Mouse (Mus musculus) neural tube, embryonic 15.5 days (tissue): ENCODE measurements at regions not wholly inside any gene's neighbourhood (a gene's known extent, or its start where the extent isn't known, plus 50 kb on each side); places are given as distances from the start of the nearest gene placed in this dataset.
A peak's percentile ranks its signal among the peaks of the same experiment; 100 is the strongest.
"Not testable (repeated sequence)": the region's sequence is repeated elsewhere in the genome, so short reads cannot be mapped to it uniquely, and the experiment has no call there.

Source experiments
- ATAC-seq: fragments of 200-750 bp; cut with Nextera tagmentation; 2 replicates; pipeline ENCODE4 v1.8.0; 2017; ENCODE audit warnings: mild to moderate bottlenecking, moderate TSS enrichment, moderate library complexity; ENCODE audit not compliant: low FRiP score
- H3K27ac ChIP-seq: fragments of 300-500 bp; sonication (generic); replicated peaks from 2 replicates; pipeline ENCODE4 v1.5.1; 2015; ENCODE audit warnings: mild to moderate bottlenecking, inconsistent platforms
- H3K27me3 ChIP-seq: fragments of 300-500 bp; sonication (generic); replicated peaks from 2 replicates; pipeline ENCODE4 v1.6.1; 2015; ENCODE audit warnings: inconsistent platforms
- H3K36me3 ChIP-seq: fragments of 300-500 bp; sonication (generic); 2 replicates; pipeline ENCODE4 v1.6.1; 2015; ENCODE audit warnings: inconsistent platforms
- H3K4me1 ChIP-seq: fragments of 300-500 bp; sonication (generic); 2 replicates; pipeline ENCODE4 v1.6.1; 2015; ENCODE audit warnings: inconsistent platforms
- H3K4me2 ChIP-seq: fragments of 300-500 bp; sonication (generic); 2 replicates; pipeline ENCODE4 v1.6.1; 2015; ENCODE audit warnings: inconsistent platforms, mild to moderate bottlenecking, moderate library complexity
- H3K4me3 ChIP-seq: fragments of 300-500 bp; sonication (generic); replicated peaks from 2 replicates; pipeline ENCODE4 v1.5.1; 2015; ENCODE audit warnings: mild to moderate bottlenecking, inconsistent platforms
- H3K9ac ChIP-seq: fragments of 300-500 bp; sonication (generic); replicated peaks from 2 replicates; pipeline ENCODE4 v1.6.1; 2015; ENCODE audit warnings: mild to moderate bottlenecking, inconsistent platforms
- H3K9me3 ChIP-seq: fragments of 300-500 bp; sonication (generic); replicated peaks from 2 replicates; pipeline ENCODE4 v1.6.1; 2016; ENCODE audit warnings: inconsistent platforms
- WGBS: fragments of 180-500 bp; shearing (Covaris S2); methylation state at CpG from one replicate; pipeline ENCODE4 v1.1.7; 2015; ENCODE audit warnings: mixed read lengths; 5-methylcytosine and 5-hydroxymethylcytosine counted together

GRCm38 (mm10) chr8:40064145-40064544 is 610.7 kb upstream of the Adam24 start:
- ATAC-seq: no peak
- no peaks in the 10 kb centered on the region for H3K9me3 ChIP-seq
- H3K4me1 ChIP-seq: no peaks in the 10 kb centered on the region
- H3K4me2 ChIP-seq: no peak overlapping the region
- H3K36me3 ChIP-seq: no peaks in the 10 kb centered on the region
- no peak overlapping the region for H3K9ac ChIP-seq
- no peak overlapping the region for H3K27ac ChIP-seq
- no peak overlapping the region for H3K4me3 ChIP-seq
- H3K27me3 ChIP-seq: no peaks in the 10 kb centered on the region

- 95% methylated on average over 2 of the region's 2 CpGs for WGBS
- Histone ChIP-seq H3K27ac (no peak overlapping the region), H3K9me3 (no peaks in the 10 kb centered on the region), H3K36me3 (no peaks in the 10 kb centered on the region), H3K27me3 (no peaks in the 10 kb centered on the region), H3K9ac (no peak overlapping the region), H3K4me1 (no peaks in the 10 kb centered on the region), H3K4me2 (no peak overlapping the region), H3K4me3 (no peak overlapping the region)
- ATAC-seq: no peak
These were observed 603.7 kb upstream of the Adam24 start for GRCm38 (mm10) chr8:40071131-40071530.

- H3K4me2 ChIP-seq, H3K9ac ChIP-seq, H3K36me3 ChIP-seq, H3K4me3 ChIP-seq, H3K9me3 ChIP-seq, H3K27me3 ChIP-seq, ATAC-seq, H3K4me1 ChIP-seq, H3K27ac ChIP-seq: not testable (repeated sequence)
These were observed 593.9 kb upstream of the Adam24 start for GRCm38 (mm10) chr8:40080976-40081375.

- ATAC-seq: no peak
- Histone ChIP-seq H3K4me3 (no peak overlapping the region), H3K36me3 (no peaks in the 10 kb centered on the region), H3K4me1 (no peaks in the 10 kb centered on the region), H3K9ac (no peak overlapping the region), H3K4me2 (no peak overlapping the region), H3K27me3 (no peaks in the 10 kb centered on the region), H3K27ac (no peak overlapping the region), H3K9me3 (no peaks in the 10 kb centered on the region)
- WGBS: 85% methylated on average over 1 of the region's 1 CpGs
These were observed 590.7 kb upstream of the Adam24 start for GRCm38 (mm10) chr8:40084129-40084528.

GRCm38 (mm10) chr8:40089377-40089776 is 585.5 kb upstream of the Adam24 start:
- H3K4me1 ChIP-seq: no peaks in the 10 kb centered on the region
- H3K9ac ChIP-seq: no peak overlapping the region
- no peaks in the 10 kb centered on the region for H3K36me3 ChIP-seq
- no peak overlapping the region for H3K4me3 ChIP-seq
- H3K4me2 ChIP-seq: no peak overlapping the region
- H3K9me3 ChIP-seq: no peaks in the 10 kb centered on the region
- no peaks in the 10 kb centered on the region for H3K27me3 ChIP-seq
- 88% methylated on average over 4 of the region's 4 CpGs for WGBS
- H3K27ac ChIP-seq: no peak overlapping the region
- no peak for ATAC-seq

- H3K9me3 ChIP-seq: peaks cover 5% of the 10 kb centered on the region; the same call in 1 of the 2 replicates
- no peaks in the 10 kb centered on the region for H3K4me1 ChIP-seq
- H3K27me3 ChIP-seq: no peaks in the 10 kb centered on the region
- no peak for ATAC-seq
- no peak overlapping the region for H3K9ac ChIP-seq
- no peak overlapping the region for H3K4me3 ChIP-seq
- no peak overlapping the region for H3K4me2 ChIP-seq
- WGBS: 71% methylated on average over 3 of the region's 3 CpGs
- no peak overlapping the region for H3K27ac ChIP-seq
- H3K36me3 ChIP-seq: no peaks in the 10 kb centered on the region
These were observed 550.5 kb upstream of the Adam24 start for GRCm38 (mm10) chr8:40124402-40124801.

GRCm38 (mm10) chr8:40127141-40127540 is 547.7 kb upstream of the Adam24 start:
- no peak overlapping the region for H3K4me2 ChIP-seq
- no peak overlapping the region for H3K4me3 ChIP-seq
- H3K36me3 ChIP-seq: no peaks in the 10 kb centered on the region
- 91% methylated on average over 8 of the region's 8 CpGs for WGBS
- H3K27ac ChIP-seq: no peak overlapping the region
- ATAC-seq: no peak
- H3K4me1 ChIP-seq: no peaks in the 10 kb centered on the region
- H3K9me3 ChIP-seq: peaks cover 5% of the 10 kb centered on the region; the same call in 1 of the 2 replicates
- no peaks in the 10 kb centered on the region for H3K27me3 ChIP-seq
- H3K9ac ChIP-seq: no peak overlapping the region

- Histone ChIP-seq H3K9me3 (no peaks in the 10 kb centered on the region), H3K4me2 (no peak overlapping the region), H3K4me3 (no peak overlapping the region), H3K27me3 (no peaks in the 10 kb centered on the region), H3K9ac (no peak overlapping the region), H3K4me1 (no peaks in the 10 kb centered on the region), H3K27ac (0 out of 2 replicates have a peak overlapping the region, but pooled peaks have one; percentile 64), H3K36me3 (no peaks in the 10 kb centered on the region)
- 19% methylated on average over 9 of the region's 9 CpGs for WGBS
- ATAC-seq: peak; percentile 78
These were observed 542.1 kb upstream of the Adam24 start for GRCm38 (mm10) chr8:40132662-40133257.

- H3K4me2 ChIP-seq: peak overlapping the region; percentile 59
- no peak overlapping the region for H3K27ac ChIP-seq
- no peaks in the 10 kb centered on the region for H3K9me3 ChIP-seq
- H3K27me3 ChIP-seq: no peaks in the 10 kb centered on the region
- 0 out of 2 replicates have a peak overlapping the region, but pooled peaks have one; percentile 21 for H3K9ac ChIP-seq
- peak; percentile 89 for ATAC-seq
- no peaks in the 10 kb centered on the region for H3K36me3 ChIP-seq
- peaks cover 8% of the 10 kb centered on the region for H3K4me1 ChIP-seq
- 7% methylated on average over 21 of the region's 21 CpGs for WGBS
- peak overlapping the region; percentile 32 for H3K4me3 ChIP-seq
These were observed 523.7 kb upstream of the Adam24 start for GRCm38 (mm10) chr8:40150911-40151797.

- H3K36me3 ChIP-seq: no peaks in the 10 kb centered on the region
- H3K27ac ChIP-seq: no peak overlapping the region
- peaks cover 8% of the 10 kb centered on the region for H3K4me1 ChIP-seq
- H3K4me3 ChIP-seq: no peak overlapping the region
- no peak overlapping the region for H3K4me2 ChIP-seq
- 65% methylated on average over 2 of the region's 2 CpGs for WGBS
- H3K9ac ChIP-seq: no peak overlapping the region
- H3K9me3 ChIP-seq: no peaks in the 10 kb centered on the region
- ATAC-seq: no peak
- H3K27me3 ChIP-seq: no peaks in the 10 kb centered on the region
These were observed 522.4 kb upstream of the Adam24 start for GRCm38 (mm10) chr8:40152451-40152850.

GRCm38 (mm10) chr8:40186715-40187583 is 487.9 kb upstream of the Adam24 start:
- 37% methylated on average over 17 of the region's 17 CpGs for WGBS
- Histone ChIP-seq H3K9me3 (no peaks in the 10 kb centered on the region), H3K4me2 (peak overlapping the region; percentile 53), H3K36me3 (no peaks in the 10 kb centered on the region), H3K27ac (0 out of 2 replicates have a peak overlapping the region, but pooled peaks have one; percentile 41), H3K4me1 (no peaks in the 10 kb centered on the region), H3K27me3 (no peaks in the 10 kb centered on the region), H3K4me3 (peak overlapping the region; percentile 33), H3K9ac (peak overlapping the region; percentile 28; the same call in 1 of the 2 replicates)
- ATAC-seq: peak; percentile 79
